Mouse (Mus musculus) limb, embryonic 15.5 days (tissue): ENCODE measurements around the gene Akr1c13. TPM values are rescaled to one million over a fixed set of nuclear protein-coding genes. Genes with fewer than 3 reads are reported as not detected.
"Not testable (repeated sequence)": the region's sequence is repeated elsewhere in the genome, so short reads cannot be mapped to it uniquely, and the experiment has no call there.

Experiments used
- ATAC-seq: fragments of 200-750 bp; cut with Nextera tagmentation; 2 replicates; pipeline ENCODE4 v1.8.0; 2017; ENCODE audit warnings: low read depth, moderate TSS enrichment; ENCODE audit not compliant: insufficient number of reproducible peaks, low FRiP score, low TSS enrichment
- H3K27ac ChIP-seq: fragments of 300-500 bp; sonication (generic); 2 replicates; pipeline ENCODE4 v1.5.1; 2015; ENCODE audit warnings: moderate library complexity, mild to moderate bottlenecking, inconsistent platforms
- H3K27me3 ChIP-seq: fragments of 300-500 bp; sonication (generic); 2 replicates; pipeline ENCODE4 v1.6.1; 2015; ENCODE audit warnings: inconsistent platforms
- H3K36me3 ChIP-seq: fragments of 300-500 bp; sonication (generic); 2 replicates; pipeline ENCODE4 v1.6.1; 2015; ENCODE audit warnings: inconsistent platforms
- H3K4me1 ChIP-seq: fragments of 300-500 bp; sonication (generic); 2 replicates; pipeline ENCODE4 v1.6.1; 2015; ENCODE audit warnings: inconsistent platforms
- H3K4me2 ChIP-seq: fragments of 300-500 bp; sonication (generic); 2 replicates; pipeline ENCODE4 v1.6.1; 2015; ENCODE audit warnings: mild to moderate bottlenecking, inconsistent platforms
- H3K4me3 ChIP-seq: fragments of 300-500 bp; sonication (generic); 2 replicates; pipeline ENCODE4 v1.5.1; 2015; ENCODE audit warnings: mild to moderate bottlenecking, inconsistent platforms
- H3K9ac ChIP-seq: fragments of 300-500 bp; sonication (generic); 2 replicates; pipeline ENCODE4 v1.6.1; 2015; ENCODE audit warnings: inconsistent platforms
- H3K9me3 ChIP-seq: fragments of 300-500 bp; sonication (generic); 2 replicates; pipeline ENCODE4 v1.6.1; 2016; ENCODE audit warnings: inconsistent platforms
- WGBS: fragments of 180-500 bp; shearing (Covaris S2); methylation state at CpG from one replicate; pipeline ENCODE4 v1.1.7; 2015; 5-methylcytosine and 5-hydroxymethylcytosine counted together
- polyA plus RNA-seq: library from polyadenylated mRNA; unstranded; fragments of >200 nt; fragmentation: Nextera tagmentation; extraction: Ambion mirVana; gene quantifications from 2 replicates; pipeline ENCODE4 v1.2.1, GENCODE M21; 2015

Akr1c13 gene
- polyA plus RNA-seq, 1 experiment from 2014 or later: 1.5 TPM

DNA sequence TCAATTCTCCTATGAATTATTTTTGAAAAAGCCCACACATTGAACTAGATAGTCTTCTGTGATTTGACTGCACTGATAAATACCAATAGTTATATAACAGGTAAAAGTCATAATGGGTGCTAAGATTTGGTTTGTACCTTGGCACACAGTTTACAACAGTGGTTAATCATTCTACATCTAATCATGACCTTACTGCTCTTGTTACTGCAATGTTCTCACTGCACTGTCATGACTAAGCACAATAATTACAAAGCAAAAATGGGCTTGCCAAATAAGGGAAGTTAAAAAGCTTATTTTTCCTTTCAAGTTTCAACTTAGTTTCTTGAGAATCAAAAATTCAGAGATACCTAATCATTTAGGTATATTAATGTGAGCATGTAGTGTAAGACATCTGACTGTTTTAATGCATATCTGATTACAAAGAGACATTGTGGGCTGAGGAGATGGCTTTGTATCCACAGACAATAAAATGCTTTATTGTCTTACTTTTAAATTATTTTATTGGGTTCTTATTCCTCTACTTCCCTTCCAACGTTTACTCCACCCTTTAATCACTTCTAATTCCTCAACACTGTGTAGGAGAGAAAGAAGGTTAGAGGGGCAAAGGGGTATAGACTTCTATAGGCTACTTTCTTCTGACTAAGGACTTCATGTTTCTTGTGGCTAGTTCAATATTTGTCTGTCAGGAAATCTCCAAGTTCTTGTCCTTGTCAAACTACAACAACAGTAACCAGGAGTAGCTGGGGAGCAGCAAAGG lies 15.4 kb downstream of the Akr1c13 start:
- Histone ChIP-seq H3K36me3 (no peaks in the 10 kb centered on the region), H3K27me3 (no peaks in the 10 kb centered on the region), H3K9ac (no peak overlapping the region), H3K4me2 (no peak overlapping the region), H3K4me1 (no peaks in the 10 kb centered on the region), H3K27ac (no peak overlapping the region), H3K9me3 (no peaks in the 10 kb centered on the region), H3K4me3 (no peak overlapping the region)
- WGBS: 4% methylated on average over 1 of the region's 1 CpGs
- ATAC-seq: no peak

DNA sequence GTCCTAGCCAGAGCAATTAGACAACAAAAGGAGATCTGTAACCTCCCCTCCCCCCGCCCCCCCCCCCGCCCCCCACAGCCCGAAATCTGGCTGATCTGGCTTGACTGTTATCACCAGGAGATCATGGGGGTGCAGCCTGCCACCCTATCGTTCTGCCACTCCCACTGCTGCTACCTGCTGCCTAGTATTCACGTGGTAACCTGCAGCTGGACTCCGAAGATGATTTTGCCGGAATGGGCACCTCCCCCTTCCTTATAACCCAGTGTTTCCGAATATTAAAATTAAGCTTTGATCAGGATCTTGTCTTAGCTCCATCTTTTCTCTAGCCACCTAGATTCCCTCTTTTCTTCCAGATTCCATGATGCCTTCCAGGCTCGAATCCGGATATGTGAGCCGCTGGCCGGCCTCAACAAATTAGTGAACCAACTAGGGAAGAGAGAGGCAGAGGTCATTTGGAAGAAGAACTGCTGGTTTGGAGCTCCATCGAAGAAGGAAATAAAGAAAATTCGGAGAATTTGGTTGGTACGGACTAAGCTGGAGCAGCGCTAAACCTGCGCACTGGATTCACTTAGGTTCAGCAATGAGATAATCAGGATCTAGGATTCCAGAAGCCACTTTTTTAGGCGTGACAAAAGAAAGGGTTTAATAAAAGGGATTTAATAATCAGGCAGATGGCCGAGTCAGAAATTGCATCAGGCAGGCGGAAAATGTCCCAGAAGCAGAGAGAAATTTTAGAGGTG lies 20.8 kb downstream of the Akr1c13 start:
- Histone ChIP-seq H3K27ac (no peak overlapping the region), H3K4me1 (no peaks in the 10 kb centered on the region), H3K27me3 (no peaks in the 10 kb centered on the region), H3K9ac (no peak overlapping the region), H3K9me3 (no peaks in the 10 kb centered on the region), H3K4me2 (no peak overlapping the region), H3K4me3 (no peak overlapping the region), H3K36me3 (no peaks in the 10 kb centered on the region)
- 76% methylated on average over 19 of the region's 20 CpGs for WGBS
- ATAC-seq: no peak

DNA sequence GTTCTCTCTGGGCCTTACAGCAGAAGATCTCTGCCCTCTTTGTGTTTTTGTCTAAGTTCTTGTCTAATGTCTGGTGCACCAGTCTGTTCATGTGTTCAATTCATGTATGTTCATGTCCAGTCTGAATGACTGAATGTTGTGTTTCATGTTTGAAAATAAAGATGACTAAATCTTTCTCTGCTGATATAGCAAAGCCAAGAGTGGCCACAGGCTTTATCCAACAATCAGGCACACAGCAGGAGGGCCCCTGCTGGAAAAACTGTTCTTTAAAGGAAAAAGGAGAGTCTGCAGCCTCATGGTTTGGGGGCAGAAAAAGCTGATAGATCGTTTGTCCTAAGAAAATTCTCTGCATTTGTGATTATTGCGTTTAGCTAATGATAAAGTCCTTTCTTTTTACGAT lies 21.4 kb downstream of the Akr1c13 start:
- Histone ChIP-seq H3K4me1 (no peaks in the 10 kb centered on the region), H3K36me3 (no peaks in the 10 kb centered on the region), H3K4me3 (no peak overlapping the region), H3K4me2 (no peak overlapping the region), H3K9ac (no peak overlapping the region), H3K27ac (no peak overlapping the region), H3K27me3 (no peaks in the 10 kb centered on the region), H3K9me3 (no peaks in the 10 kb centered on the region)
- 59% methylated on average over 3 of the region's 3 CpGs for WGBS
- no peak for ATAC-seq

DNA sequence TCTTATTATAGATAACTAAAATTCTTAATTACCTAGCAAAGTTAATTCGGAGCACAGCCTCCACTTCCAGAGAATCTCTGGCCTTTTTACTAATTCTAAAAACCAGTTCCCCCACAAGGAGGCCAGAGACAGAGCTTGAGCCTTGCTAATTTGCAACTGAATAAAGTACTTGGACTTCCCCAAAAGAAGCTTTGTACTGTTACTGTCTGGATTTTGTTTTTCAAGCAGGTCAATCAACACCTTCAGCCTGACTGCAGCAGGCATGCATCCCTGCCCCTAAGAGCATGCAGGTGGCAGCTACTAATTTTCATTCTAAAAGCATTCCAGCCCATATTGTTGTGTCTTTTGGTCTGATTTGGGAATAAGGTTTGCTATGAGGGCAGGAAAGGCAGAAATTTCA lies 24.5 kb downstream of the Akr1c13 start:
- H3K4me3 ChIP-seq, H3K4me1 ChIP-seq, H3K9me3 ChIP-seq, H3K27ac ChIP-seq, H3K4me2 ChIP-seq, H3K27me3 ChIP-seq, H3K9ac ChIP-seq, H3K36me3 ChIP-seq, ATAC-seq: not testable (repeated sequence)
- WGBS: 78% methylated on average over 1 of the region's 1 CpGs

DNA sequence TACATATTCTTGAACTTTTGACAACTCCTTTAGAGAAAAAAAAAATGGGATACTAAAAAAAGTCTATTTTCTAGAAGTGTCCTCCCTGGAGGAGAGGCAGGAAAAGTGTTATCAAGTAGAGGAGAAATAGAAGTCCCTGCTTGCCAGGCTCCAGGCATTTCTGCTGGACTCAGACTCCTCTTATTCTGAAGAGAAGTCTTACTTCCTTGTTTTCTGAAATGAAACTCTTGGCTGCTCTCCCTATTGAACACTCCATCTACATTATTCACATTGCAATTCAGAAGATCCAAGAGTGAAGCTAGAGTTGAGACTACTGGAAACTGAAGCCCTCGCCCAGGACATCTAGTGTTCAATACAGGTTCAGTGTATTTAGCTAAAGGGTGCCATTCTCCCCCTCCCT lies 37.5 kb downstream of the Akr1c13 start, which contains the start of gene Akr1c19:
Gene Akr1c19 (plus strand): TSS at position 260 of the 400 bp plus-strand sequence.
- H3K9ac ChIP-seq: no peak within 1 kb of the TSS
- WGBS: 64% methylated on average over 1 of the region's 1 CpGs
- H3K4me2 ChIP-seq: no peak within 1 kb of the TSS
- H3K27me3 ChIP-seq: no peaks in the 10 kb centered on the region
- no peaks in the 10 kb centered on the region for H3K9me3 ChIP-seq
- ATAC-seq: no peak
- no peak within 1 kb of the TSS for H3K27ac ChIP-seq
- no peaks in the 10 kb centered on the region for H3K36me3 ChIP-seq
- no peaks in the 10 kb centered on the region for H3K4me1 ChIP-seq
- no peak within 1 kb of the TSS for H3K4me3 ChIP-seq

DNA sequence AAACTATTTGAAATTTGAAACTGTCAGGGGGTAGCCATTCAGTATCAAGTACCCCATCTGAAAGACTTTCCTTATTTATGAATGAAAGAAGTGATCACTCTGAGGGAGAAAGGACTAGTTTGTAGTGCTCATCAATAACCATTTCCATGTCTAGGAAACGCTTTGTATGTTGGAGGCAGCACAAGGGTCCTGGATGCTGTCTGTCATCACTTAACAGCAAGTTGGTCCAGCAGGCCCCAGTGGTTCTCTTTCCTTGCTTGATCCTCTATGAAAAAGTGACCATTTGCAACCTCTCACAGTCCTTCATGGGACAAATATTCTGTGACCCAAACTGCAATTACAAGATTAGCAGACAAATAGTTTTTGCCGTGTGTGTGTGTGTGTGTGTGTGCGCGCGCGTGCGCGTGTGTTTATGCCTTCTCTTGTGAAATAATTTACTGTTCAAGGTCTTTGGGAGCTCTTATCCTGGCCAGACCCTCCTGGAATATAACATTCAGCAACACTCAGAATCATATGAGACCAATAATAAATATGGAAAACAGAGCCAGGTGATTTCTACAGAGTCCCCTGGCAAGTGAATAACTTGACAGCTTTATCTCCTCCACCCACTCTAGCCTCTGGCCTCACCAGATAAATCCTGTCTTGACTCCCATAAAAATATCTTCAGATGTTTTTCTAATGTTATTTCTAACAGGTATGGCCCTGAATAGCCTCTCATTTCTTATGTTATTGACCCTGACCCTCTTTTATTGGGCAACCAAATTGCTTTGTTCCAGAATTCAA lies 40.1 kb downstream of the Akr1c13 start:
- H3K9ac ChIP-seq: no peak overlapping the region
- no peak overlapping the region for H3K4me3 ChIP-seq
- H3K9me3 ChIP-seq: no peaks in the 10 kb centered on the region
- ATAC-seq: no peak
- H3K4me1 ChIP-seq: no peaks in the 10 kb centered on the region
- no peaks in the 10 kb centered on the region for H3K27me3 ChIP-seq
- H3K4me2 ChIP-seq: no peak overlapping the region
- no peak overlapping the region for H3K27ac ChIP-seq
- WGBS: 83% methylated on average over 8 of the region's 8 CpGs
- no peaks in the 10 kb centered on the region for H3K36me3 ChIP-seq

DNA sequence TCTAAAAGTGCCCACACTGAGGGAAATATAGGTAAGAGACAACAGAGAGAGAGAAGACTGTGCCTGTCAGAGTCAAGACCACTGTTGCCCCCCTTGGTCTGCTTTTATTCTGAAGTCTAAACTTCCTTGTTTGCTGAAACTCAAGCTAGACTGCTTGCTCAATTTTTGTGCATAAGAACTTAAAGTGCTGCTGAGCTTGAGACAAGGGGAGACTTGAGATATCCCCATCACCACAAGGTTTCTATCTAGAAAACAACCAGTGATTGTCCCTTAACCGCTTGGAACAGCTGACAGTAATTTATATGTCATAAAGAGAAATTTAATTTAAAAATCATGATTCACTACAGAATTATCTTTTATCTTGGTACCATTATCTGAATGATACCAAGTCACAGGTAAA lies 42.2 kb downstream of the Akr1c13 start:
- Histone ChIP-seq H3K4me2 (no peak overlapping the region), H3K27ac (no peak overlapping the region), H3K36me3 (no peaks in the 10 kb centered on the region), H3K4me3 (no peak overlapping the region), H3K27me3 (no peaks in the 10 kb centered on the region), H3K9ac (no peak overlapping the region), H3K4me1 (no peaks in the 10 kb centered on the region), H3K9me3 (no peaks in the 10 kb centered on the region)
- no peak for ATAC-seq
- WGBS: 76% methylated on average over 1 of the region's 1 CpGs

DNA sequence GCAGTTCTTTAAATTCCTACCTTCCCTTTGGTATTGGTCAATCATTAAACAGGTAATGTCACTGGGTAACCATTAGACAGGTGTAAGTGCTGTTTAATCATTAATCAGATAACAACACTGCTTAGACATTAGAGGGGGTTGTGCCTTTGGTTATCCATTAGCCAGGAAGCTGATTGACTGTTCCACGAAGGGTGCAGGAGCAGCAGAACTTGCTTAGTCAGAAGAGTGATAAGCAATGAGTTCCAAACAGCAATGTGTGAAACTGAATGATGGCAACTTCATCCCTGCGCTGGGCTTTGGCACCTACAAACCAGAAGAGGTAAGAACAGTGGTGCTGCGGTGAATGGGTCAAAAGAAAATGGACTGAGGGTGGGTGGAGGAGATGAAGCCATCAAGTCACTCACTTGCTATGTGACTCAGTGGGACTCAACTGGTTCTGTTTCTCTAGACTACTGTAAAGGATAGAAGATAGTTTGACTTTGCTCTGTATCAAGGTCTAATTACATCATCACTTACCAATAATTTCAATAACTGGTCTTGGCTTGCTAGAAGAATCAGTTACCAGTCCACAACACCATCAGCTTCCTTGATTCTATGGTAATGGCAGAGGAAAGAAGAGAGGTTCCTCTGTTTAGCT lies 42.7 kb downstream of the Akr1c13 start:
- no peak for ATAC-seq
- Histone ChIP-seq H3K4me2 (no peak overlapping the region), H3K4me1 (no peaks in the 10 kb centered on the region), H3K9me3 (no peaks in the 10 kb centered on the region), H3K4me3 (no peak overlapping the region), H3K27me3 (no peaks in the 10 kb centered on the region), H3K27ac (no peak overlapping the region), H3K36me3 (no peaks in the 10 kb centered on the region), H3K9ac (no peak overlapping the region)
- 73% methylated on average over 3 of the region's 3 CpGs for whole genome bisulfite sequencing

DNA sequence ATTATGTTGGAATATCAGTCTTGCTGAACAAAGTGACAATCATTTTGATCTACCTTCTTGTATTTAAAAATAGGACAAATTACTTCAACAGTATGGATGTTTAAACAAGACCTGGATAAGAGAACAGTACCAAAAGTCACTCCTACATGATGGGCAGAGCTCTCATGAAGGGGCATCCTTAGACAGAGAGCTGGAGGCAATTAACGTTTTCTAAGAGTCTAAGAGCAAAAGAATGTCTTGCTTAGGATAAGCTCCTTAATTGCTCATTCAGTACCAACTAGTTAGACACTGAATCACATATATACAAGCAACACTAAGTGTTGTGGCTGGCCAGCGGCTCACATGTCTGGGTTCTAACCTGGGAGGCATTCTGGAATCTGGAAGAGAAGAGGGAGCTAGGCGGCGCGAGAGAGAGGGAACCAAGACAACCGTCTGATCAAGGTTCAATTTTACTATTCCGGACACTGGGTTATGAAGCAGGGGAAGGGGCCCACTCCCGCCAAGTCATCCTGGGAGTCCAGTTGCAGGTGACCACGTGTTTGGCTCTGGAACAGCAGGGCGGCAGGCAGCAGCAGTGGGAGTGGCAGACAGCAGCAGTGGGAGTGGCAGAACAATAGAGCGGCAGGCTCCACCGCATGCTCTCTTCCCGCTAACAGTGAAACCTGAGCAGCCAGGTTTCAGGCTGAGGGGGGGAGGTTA lies 54.1 kb downstream of the Akr1c13 start:
- 2% methylated on average over 13 of the region's 13 CpGs for WGBS
- Histone ChIP-seq H3K9ac (0 out of 2 replicates have a peak overlapping the region, but pooled peaks have one; percentile 17), H3K27ac (no peak overlapping the region), H3K4me3 (peak overlapping the region; percentile 25), H3K27me3 (no peaks in the 10 kb centered on the region), H3K9me3 (no peaks in the 10 kb centered on the region), H3K36me3 (no peaks in the 10 kb centered on the region), H3K4me2 (peak overlapping the region; percentile 50), H3K4me1 (peaks cover 5% of the 10 kb centered on the region)
- ATAC-seq: no peak

DNA sequence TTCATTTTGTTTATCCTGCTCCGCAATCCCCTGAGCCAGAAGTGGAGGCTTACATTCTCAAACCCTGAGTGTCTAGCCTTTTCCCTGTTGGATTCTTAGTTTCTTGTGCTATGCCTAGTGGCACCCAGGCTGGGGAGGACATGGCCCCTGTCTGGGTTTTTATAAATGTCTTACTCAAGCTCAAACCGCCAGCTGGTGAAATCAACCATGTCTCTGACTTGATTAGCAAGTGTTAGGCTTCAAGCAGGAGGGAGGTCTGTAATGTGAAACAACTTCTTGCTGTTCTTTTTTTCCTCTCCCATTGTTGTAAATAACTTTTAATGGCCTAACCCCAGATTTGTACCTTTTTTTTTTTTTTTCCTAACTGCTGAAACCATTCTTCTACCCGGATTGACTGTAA lies 58.4 kb downstream of the Akr1c13 start:
- no peak overlapping the region for H3K27ac ChIP-seq
- no peak for ATAC-seq
- H3K36me3 ChIP-seq: no peaks in the 10 kb centered on the region
- H3K4me1 ChIP-seq: peaks cover 5% of the 10 kb centered on the region
- H3K9me3 ChIP-seq: no peaks in the 10 kb centered on the region
- no peak overlapping the region for H3K4me3 ChIP-seq
- H3K4me2 ChIP-seq: no peak overlapping the region
- no peaks in the 10 kb centered on the region for H3K27me3 ChIP-seq
- no peak overlapping the region for H3K9ac ChIP-seq
- 60% methylated on average over 3 of the region's 3 CpGs for WGBS
